Mouse (Mus musculus): ENCODE measurements at regions not wholly inside any gene's neighbourhood (a gene's known extent, or its start where the extent isn't known, plus 50 kb on each side); places are given as distances from the start of the nearest gene placed in this dataset.

- DNase-seq (ENCODE audit: low spot score) (no peak), ATAC-seq (ENCODE audit: low FRiP score) (no peak)
- 69% methylated on average over 1 of the region's 1 CpGs for WGBS
- H3K9ac ChIP-seq (replicated peaks; ENCODE audit: low read length, poor library complexity, severe bottlenecking): no peak overlapping the region
- H3K36me3 ChIP-seq (ENCODE audit: insufficient read depth, low read length): no peaks in the 10 kb centered on the region
- no peaks in the 10 kb centered on the region for H3K4me1 ChIP-seq (ENCODE audit: insufficient read depth, low read length)
- H3K4me3 ChIP-seq (ENCODE audit: low read depth, low read length): no peak overlapping the region
- TF ChIP-seq CTCF (IDR thresholded peaks at IDR 0.05): no peak
- H3K27ac ChIP-seq (ENCODE audit: low read depth, low read length): no peak overlapping the region
- H3K4me2 ChIP-seq (ENCODE audit: low read depth, low read length, poor library complexity, severe bottlenecking): no peak overlapping the region
- no peaks in the 10 kb centered on the region for H3K27me3 ChIP-seq (ENCODE audit: insufficient read depth, low read length)
- no peaks in the 10 kb centered on the region for H3K9me3 ChIP-seq (ENCODE audit: low read length)
Observed at GRCm38 (mm10) chrX:39104671-39105070, 241.4 kb upstream of the Cypt15 start.

DNA sequence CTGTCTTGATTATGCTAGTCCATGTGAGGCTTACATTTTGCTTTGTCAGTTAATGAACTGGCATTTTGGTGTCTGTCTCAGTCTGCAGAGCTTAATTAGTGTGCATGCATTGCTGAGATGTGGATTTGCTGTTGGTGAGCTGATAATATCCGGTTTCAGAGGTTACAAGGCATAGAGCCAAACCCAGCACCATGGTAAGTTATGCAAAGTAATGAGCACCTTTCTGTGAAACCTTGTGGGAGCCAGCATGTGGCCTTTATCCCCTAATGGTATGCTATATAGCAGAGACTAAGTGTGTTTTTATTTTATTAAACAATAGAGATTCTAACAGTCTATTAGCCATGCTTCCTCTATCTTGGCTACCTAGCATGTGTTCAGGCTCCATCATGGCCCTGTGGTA lies 240.1 kb upstream of the Cypt15 start:
- DNase-seq (ENCODE audit: low spot score): peak; percentile 1
- Histone ChIP-seq H3K4me1 (ENCODE audit: insufficient read depth, low read length) (no peaks in the 10 kb centered on the region), H3K36me3 (ENCODE audit: insufficient read depth, low read length) (no peaks in the 10 kb centered on the region), H3K9ac (replicated peaks; ENCODE audit: low read length, poor library complexity, severe bottlenecking) (no peak overlapping the region), H3K4me2 (ENCODE audit: low read depth, low read length, poor library complexity, severe bottlenecking) (no peak overlapping the region), H3K4me3 (ENCODE audit: low read depth, low read length) (no peak overlapping the region), H3K9me3 (ENCODE audit: low read length) (no peaks in the 10 kb centered on the region), H3K27me3 (ENCODE audit: insufficient read depth, low read length) (no peaks in the 10 kb centered on the region), H3K27ac (ENCODE audit: low read depth, low read length) (no peak overlapping the region)
- 42% methylated on average over 1 of the region's 1 CpGs for WGBS
- ATAC-seq (ENCODE audit: low FRiP score): no peak
- TF ChIP-seq CTCF (IDR thresholded peaks at IDR 0.05): no peak

GRCm38 (mm10) chrX:39129331-39129730 lies 216.7 kb upstream of the Cypt15 start:
- DNase-seq (ENCODE audit: low spot score) (no peak), ATAC-seq (ENCODE audit: low FRiP score) (no peak)
- Histone ChIP-seq H3K4me1 (ENCODE audit: insufficient read depth, low read length) (no peaks in the 10 kb centered on the region), H3K4me3 (ENCODE audit: low read depth, low read length) (no peak overlapping the region), H3K36me3 (ENCODE audit: insufficient read depth, low read length) (no peaks in the 10 kb centered on the region), H3K4me2 (ENCODE audit: low read depth, low read length, poor library complexity, severe bottlenecking) (no peak overlapping the region), H3K27me3 (ENCODE audit: insufficient read depth, low read length) (no peaks in the 10 kb centered on the region), H3K27ac (ENCODE audit: low read depth, low read length) (no peak overlapping the region), H3K9me3 (ENCODE audit: low read length) (no peaks in the 10 kb centered on the region), H3K9ac (replicated peaks; ENCODE audit: low read length, poor library complexity, severe bottlenecking) (no peak overlapping the region)
- no peak for TF ChIP-seq CTCF (IDR thresholded peaks at IDR 0.05)
- 95% methylated on average over 2 of the region's 2 CpGs for WGBS

Data from midbrain, postnatal 0 days (tissue).